20 mouse cellular contexts compared by ENCODE assay signal in the genomic region with DNA sequence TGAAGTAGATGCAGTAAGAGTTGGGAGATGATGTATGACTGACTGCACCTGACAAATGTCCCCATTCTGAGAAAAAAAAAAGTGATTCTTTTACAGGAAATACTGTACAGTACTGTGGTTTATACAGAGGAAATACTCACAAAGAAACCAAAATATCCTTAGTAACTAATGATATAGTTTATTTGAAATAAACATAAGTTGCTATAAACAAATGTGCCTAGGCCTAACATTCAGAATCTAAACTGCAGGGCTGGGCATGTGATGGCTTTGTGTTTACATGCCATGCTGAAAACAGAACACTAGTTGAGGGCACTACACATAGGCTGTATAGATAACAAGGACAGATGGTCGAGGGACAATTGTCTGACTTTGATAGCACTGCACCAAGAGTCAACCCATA.
DNase-seq lines count a peak whose midpoint lies in the region; ATAC-seq and TF ChIP-seq lines count a peak whose summit lies in the region.
"Had no signal": no experiment of that assay in that cellular context is flagged by ENCODE, and none has a peak within 500 bp of the region (broad histone marks: within the 10 kb centered on the region; RNA-seq: fewer than 3 reads in every experiment).

No protein-coding gene starts in this region.

- peak; percentile 55 for DNase-seq in lung, postnatal 0 days (ENCODE audit: low spot score)
- DNase-seq in lung, adult 2 months, result no peak
- DNase-seq in lung, postnatal 36 days, result peak; percentile 24
- no peak for DNase-seq in right cerebral cortex, postnatal 36 days (ENCODE audit: low spot score in 2 of 2)
- no peak for DNase-seq in left cerebral cortex, postnatal 10 days (ENCODE audit: extremely low spot score in 1 of 2, low spot score in 2 of 2)
- DNase-seq: adrenal gland, postnatal 10 days; cerebellum, adult 11-12 months; cerebellum, adult 9-10 months; cerebellum, postnatal 25 days; forebrain, postnatal 0 days; gastrocnemius, adult 2 months; gastrocnemius, postnatal 25 days; heart, postnatal 4 days had no signal

- peak; percentile 87 for TF ChIP-seq EP300 in lung, postnatal 0 days (IDR thresholded peaks at IDR 0.05)

- H3K4me3 ChIP-seq in lung, postnatal 0 days (ENCODE audit: low read depth, low read length), result no peak overlapping the region
- no peak overlapping the region for H3K4me3 ChIP-seq in lung, adult 2 months (replicated peaks; ENCODE audit: extremely low read depth, low read depth, low read length)
- no peak overlapping the region for H3K4me3 ChIP-seq in kidney, embryonic 16.5 days (ENCODE audit: low read length)
- H3K4me3 ChIP-seq: embryonic facial prominence, embryonic 13.5 days; forebrain, embryonic 13.5 days; gastrocnemius, adult 2 months; heart, embryonic 13.5 days; hindbrain, embryonic 12.5 days had no signal

- no peak for TF ChIP-seq CTCF in lung, postnatal 0 days (IDR thresholded peaks at IDR 0.05)
- no peak for TF ChIP-seq CTCF in lung, adult 2 months (IDR thresholded peaks at IDR 0.05; ENCODE audit: insufficient read depth, low read length)

- no peak overlapping the region for H3K9ac ChIP-seq in lung, postnatal 0 days (replicated peaks; ENCODE audit: low read depth)
- H3K9ac ChIP-seq in kidney, embryonic 16.5 days (replicated peaks; ENCODE audit: low read length), result no peak overlapping the region
- H3K9ac ChIP-seq: embryonic facial prominence, embryonic 13.5 days; forebrain, embryonic 13.5 days; forebrain, postnatal 0 days; heart, embryonic 13.5 days; hindbrain, embryonic 12.5 days had no signal

- intact Hi-C loops in left cerebral cortex, postnatal 10 days (cut with DNase I), result no loop called here

- no peaks in the 10 kb centered on the region for H3K36me3 ChIP-seq in lung, postnatal 0 days (ENCODE audit: insufficient read depth, low read length)
- no peaks in the 10 kb centered on the region for H3K36me3 ChIP-seq in kidney, embryonic 16.5 days (ENCODE audit: insufficient read depth, low read length)
- H3K36me3 ChIP-seq: embryonic facial prominence, embryonic 13.5 days; heart, embryonic 13.5 days; hindbrain, embryonic 12.5 days had no signal

- WGBS in lung, postnatal 0 days, result 19% methylated on average over 1 of the region's 1 CpGs
- WGBS in lung, adult 2 months, result 20% methylated on average over 1 of the region's 1 CpGs
- whole genome bisulfite sequencing in kidney, embryonic 16.5 days, result 59% methylated on average over 1 of the region's 1 CpGs

- H3K9me3 ChIP-seq in lung, postnatal 0 days (ENCODE audit: low read length), result no peaks in the 10 kb centered on the region
- H3K9me3 ChIP-seq in kidney, embryonic 16.5 days (ENCODE audit: low read length), result no peaks in the 10 kb centered on the region
- H3K9me3 ChIP-seq: embryonic facial prominence, embryonic 13.5 days; forebrain, embryonic 13.5 days; heart, embryonic 13.5 days; hindbrain, embryonic 12.5 days had no signal

- no peak for TF ChIP-seq POLR2A in lung, adult 2 months (IDR thresholded peaks at IDR 0.05; ENCODE audit: borderline replicate concordance, extremely low read depth, low read depth, low read length)

- no peaks in the 10 kb centered on the region for H3K4me1 ChIP-seq in lung, postnatal 0 days (ENCODE audit: insufficient read depth, low read depth, low read length)
- peaks cover 12% of the 10 kb centered on the region for H3K4me1 ChIP-seq in lung, adult 2 months (ENCODE audit: control insufficient read depth, insufficient read depth, low read length)
- H3K4me1 ChIP-seq in kidney, embryonic 16.5 days (ENCODE audit: insufficient read depth, low read length), result 0 out of 2 replicates have a peak, but pooled peaks cover 5% of the 10 kb centered on the region
- H3K4me1 ChIP-seq: embryonic facial prominence, embryonic 13.5 days; forebrain, embryonic 13.5 days; hindbrain, embryonic 12.5 days had no signal

- ATAC-seq in lung, postnatal 0 days, result peak; percentile 78
- ATAC-seq in activated CD4-positive, CD25-positive, alpha-beta regulatory T cell, adult 4 months, result peak; percentile 83
- no peak for ATAC-seq in kidney, embryonic 16.5 days (ENCODE audit: low FRiP score, low TSS enrichment)
- ATAC-seq: forebrain, embryonic 13.5 days; forebrain, postnatal 0 days; hindbrain, embryonic 16.5 days had no signal

- no peak overlapping the region for H3K4me2 ChIP-seq in lung, postnatal 0 days (replicated peaks; ENCODE audit: low read depth, low read length)
- no peak overlapping the region for H3K4me2 ChIP-seq in kidney, embryonic 16.5 days (replicated peaks; ENCODE audit: low read depth, low read length)
- H3K4me2 ChIP-seq: embryonic facial prominence, embryonic 13.5 days; forebrain, embryonic 13.5 days; heart, embryonic 13.5 days; hindbrain, embryonic 12.5 days had no signal

- H3K27ac ChIP-seq in lung, postnatal 0 days (ENCODE audit: low read length), result no peak overlapping the region
- no peak overlapping the region for H3K27ac ChIP-seq in kidney, embryonic 16.5 days (ENCODE audit: low read length)
- H3K27ac ChIP-seq: embryonic facial prominence, embryonic 13.5 days; forebrain, embryonic 13.5 days; gastrocnemius, adult 2 months; heart, embryonic 13.5 days; hindbrain, embryonic 12.5 days had no signal

- no peaks in the 10 kb centered on the region for H3K27me3 ChIP-seq in lung, postnatal 0 days (replicated peaks; ENCODE audit: insufficient read depth, low read length)
- H3K27me3 ChIP-seq in kidney, embryonic 16.5 days (ENCODE audit: insufficient read depth, low read length), result no peaks in the 10 kb centered on the region
- H3K27me3 ChIP-seq: embryonic facial prominence, embryonic 13.5 days; forebrain, embryonic 13.5 days; heart, embryonic 13.5 days; hindbrain, embryonic 12.5 days had no signal

Comparison
In these comparisons a context has a peak if more than half of its experiments do, and no peak if none do; other contexts are left out.
1. DNase-seq: peak in lung, postnatal 0 days (single experiment) and lung, postnatal 36 days (single experiment); none in lung, adult 2 months (single experiment), right cerebral cortex, postnatal 36 days (0 of 2) and left cerebral cortex, postnatal 10 days (0 of 2).